Mouse (Mus musculus) MEL (cell line): ENCODE data around the gene Ttc29. TPM values are rescaled to one million over a fixed set of nuclear protein-coding genes. Genes with fewer than 3 reads are reported as not detected.

Source experiments
- DNase-seq: peaks from one replicate; pipeline ENCODE4 v3.0.0; 2011; ENCODE audit warnings: low read depth, low spot score
- H3K27ac ChIP-seq: 2 replicates; pipeline ENCODE4 v1.5.1; 2012; ENCODE audit warnings: low read depth, mild to moderate bottlenecking, control low read depth, low read length, moderate library complexity; ENCODE audit not compliant: control insufficient read depth
- H3K27me3 ChIP-seq, 2 experiments: fragments of 150-350 bp in 1 of 2; sonication (generic) in 1 of 2; 2 replicates each; pipeline ENCODE4 v1.6.1; 2012; ENCODE audit warnings: low read length in 2 of 2, mild to moderate bottlenecking in 2 of 2, improper control_type of control experiment in 1 of 2, moderate library complexity in 1 of 2; ENCODE audit not compliant: insufficient read depth in 2 of 2, control insufficient read depth in 1 of 2
- H3K36me3 ChIP-seq, 2 experiments: 2 replicates each; pipeline ENCODE4 v1.6.1; 2012 to 2014; ENCODE audit warnings: low read length in 2 of 2, improper control_type of control experiment in 1 of 2, inconsistent platforms in 1 of 2, mild to moderate bottlenecking in 1 of 2; ENCODE audit not compliant: insufficient read depth in 2 of 2, control insufficient read depth in 1 of 2
- H3K4me1 ChIP-seq, 2 experiments: fragments of 150-350 bp in 1 of 2; sonication (generic) in 1 of 2; 2 replicates each; pipeline ENCODE4 v1.6.1; 2012; ENCODE audit warnings: low read length in 2 of 2, improper control_type of control experiment in 1 of 2, mild to moderate bottlenecking in 1 of 2; ENCODE audit not compliant: insufficient read depth in 2 of 2, control insufficient read depth in 1 of 2
- H3K4me3 ChIP-seq, 2 experiments: fragments of 150-350 bp in 1 of 2; sonication (generic) in 1 of 2; 2 replicates each; pipeline ENCODE4 v1.5.1; 2012; ENCODE audit warnings: low read depth in 2 of 2, low read length in 2 of 2, mild to moderate bottlenecking in 2 of 2, moderate library complexity in 2 of 2, control low read depth in 1 of 2, improper control_type of control experiment in 1 of 2; ENCODE audit not compliant: control insufficient read depth in 1 of 2, insufficient read depth in 1 of 2
- H3K79me2 ChIP-seq: 2 replicates; pipeline ENCODE4 v1.6.1; 2012; ENCODE audit warnings: mild to moderate bottlenecking, low read length, moderate library complexity; ENCODE audit not compliant: control insufficient read depth, poor library complexity, insufficient read depth
- H3K9ac ChIP-seq: 2 replicates; pipeline ENCODE4 v1.6.1; 2012; ENCODE audit warnings: low read depth, mild to moderate bottlenecking, control low read depth, low read length, moderate library complexity; ENCODE audit not compliant: control insufficient read depth, poor library complexity, severe bottlenecking
- H3K9me3 ChIP-seq: fragments of 150-350 bp; sonication (generic); replicated peaks from 2 replicates; pipeline ENCODE4 v1.6.1; 2012; ENCODE audit warnings: mild to moderate bottlenecking, low read length, improper control_type of control experiment, moderate library complexity; ENCODE audit not compliant: insufficient read depth
- BHLHE40 ChIP-seq: IDR thresholded peaks from 2 replicates; pipeline ENCODE4 v1.6.1; 2012; ENCODE audit warnings: low read depth, mild to moderate bottlenecking, inconsistent platforms, low read length, improper control_type of control experiment, borderline replicate concordance
- EP300 ChIP-seq, 2 experiments: IDR thresholded peaks; 2 replicates each; pipeline ENCODE4 v1.6.1; 2011; ENCODE audit warnings: improper control_type of control experiment in 2 of 2, low read length in 2 of 2, low read depth in 1 of 2, mild to moderate bottlenecking in 1 of 2
- GABPA ChIP-seq: IDR thresholded peaks from 2 replicates; pipeline ENCODE4 v1.6.1; 2012; ENCODE audit warnings: low read depth, mild to moderate bottlenecking, inconsistent platforms, low read length, improper control_type of control experiment, moderate library complexity
- JUND ChIP-seq: IDR thresholded peaks from 2 replicates; pipeline ENCODE4 v1.6.1; 2011; ENCODE audit warnings: low read depth, mild to moderate bottlenecking, improper control_type of control experiment, low read length
- NELFE ChIP-seq: IDR thresholded peaks from 2 replicates; pipeline ENCODE4 v1.6.1; 2011; ENCODE audit warnings: low read depth, low read length, improper control_type of control experiment
- POLR2A ChIP-seq, 2 experiments: IDR thresholded peaks; 2 replicates each; pipeline ENCODE4 v1.6.1; 2011 to 2012; ENCODE audit warnings: low read length in 2 of 2, mild to moderate bottlenecking in 2 of 2, control low read depth in 1 of 2, improper control_type of control experiment in 1 of 2, low read depth in 1 of 2, moderate library complexity in 1 of 2; ENCODE audit not compliant: control insufficient read depth in 1 of 2, insufficient read depth in 1 of 2, poor library complexity in 1 of 2
- TBP ChIP-seq: IDR thresholded peaks from 2 replicates; pipeline ENCODE4 v1.8.0; 2011; ENCODE audit warnings: low read depth, low read length, improper control_type of control experiment
- polyA plus RNA-seq, 2 experiments: library from polyadenylated mRNA; stranded (reverse) in 1 of 2; unstranded in 1 of 2; fragments of >175 nt in 1 of 2; fragments of >200 nt in 1 of 2; gene quantifications; 2 replicates each; pipeline versions ENCODE4 v1.2.1 to v1.2.4; 2012; ENCODE audit warnings: low replicate concordance in 2 of 2, low read depth in 1 of 2; ENCODE audit not compliant: insufficient read length in 2 of 2, insufficient read depth in 1 of 2, missing spikeins in 1 of 2
- total RNA-seq: library from RNA; depleted of rRNA; stranded (reverse); fragments of 300-350 nt; gene quantifications from 2 replicates; pipeline ENCODE4 v1.2.3, GENCODE M21; 2012

Gene Ttc29
- total and polyA plus RNA-seq, 3 experiments = not detected

GRCm38 (mm10) chr8:78230721-78231120 is 17.6 kb downstream of the Ttc29 start:
- Histone ChIP-seq H3K27me3 (no peaks in the 10 kb centered on the region; a peak in 1 of 4 replicates), H3K36me3 (no peaks in the 10 kb centered on the region), H3K9me3 (no peaks in the 10 kb centered on the region), H3K27ac (no peak overlapping the region), H3K4me3 (no peak overlapping the region), H3K4me1 (no peaks in the 10 kb centered on the region), H3K9ac (no peak overlapping the region), H3K79me2 (no peaks in the 10 kb centered on the region)
- TF ChIP-seq BHLHE40 (no peak), TBP (no peak), NELFE (no peak)
- no peak for DNase-seq

- no peaks in the 10 kb centered on the region for H3K79me2 ChIP-seq
- H3K4me1 ChIP-seq = no peaks in the 10 kb centered on the region
- TF ChIP-seq POLR2A (IDR thresholded peaks at IDR 0.05; ENCODE audit: control insufficient read depth in 1 of 2, insufficient read depth in 1 of 2, low read depth in 1 of 2, low read length in 2 of 2, poor library complexity in 1 of 2) (no peak), EP300 (IDR thresholded peaks at IDR 0.05; ENCODE audit: low read depth in 1 of 2, low read length in 2 of 2) (no peak), GABPA (no peak), TBP (no peak)
- H3K4me3 ChIP-seq = no peak overlapping the region
- no peak for DNase-seq
- H3K9me3 ChIP-seq = no peaks in the 10 kb centered on the region
- H3K36me3 ChIP-seq = no peaks in the 10 kb centered on the region
- H3K9ac ChIP-seq = no peak overlapping the region
- no peak overlapping the region for H3K27ac ChIP-seq
- no peaks in the 10 kb centered on the region; a peak in 1 of 4 replicates for H3K27me3 ChIP-seq
Measured at GRCm38 (mm10) chr8:78232870-78233707, 20.0 kb downstream of the Ttc29 start.

- TF ChIP-seq NELFE (no peak), JUND (no peak)
- Histone ChIP-seq H3K27ac (no peak overlapping the region), H3K27me3 (no peaks in the 10 kb centered on the region; a peak in 1 of 4 replicates), H3K4me1 (no peaks in the 10 kb centered on the region), H3K36me3 (no peaks in the 10 kb centered on the region), H3K9me3 (no peaks in the 10 kb centered on the region), H3K9ac (no peak overlapping the region), H3K79me2 (no peaks in the 10 kb centered on the region), H3K4me3 (no peak overlapping the region)
- DNase-seq = no peak
Measured at GRCm38 (mm10) chr8:78233708-78234201, 20.7 kb downstream of the Ttc29 start.
